Mouse (Mus musculus) A20 (cell line): ENCODE results near the gene Tph2.

Experiments used
- DNase-seq: peaks from one replicate; pipeline ENCODE4 v3.0.0-alpha.2; 2011; ENCODE audit warnings: low read depth, low spot score

Gene Tph2

GRCm38 (mm10) chr10:115143641-115144040 lies 41.2 kb downstream of the Tph2 start:
- DNase-seq, result peak; percentile 29

DNA sequence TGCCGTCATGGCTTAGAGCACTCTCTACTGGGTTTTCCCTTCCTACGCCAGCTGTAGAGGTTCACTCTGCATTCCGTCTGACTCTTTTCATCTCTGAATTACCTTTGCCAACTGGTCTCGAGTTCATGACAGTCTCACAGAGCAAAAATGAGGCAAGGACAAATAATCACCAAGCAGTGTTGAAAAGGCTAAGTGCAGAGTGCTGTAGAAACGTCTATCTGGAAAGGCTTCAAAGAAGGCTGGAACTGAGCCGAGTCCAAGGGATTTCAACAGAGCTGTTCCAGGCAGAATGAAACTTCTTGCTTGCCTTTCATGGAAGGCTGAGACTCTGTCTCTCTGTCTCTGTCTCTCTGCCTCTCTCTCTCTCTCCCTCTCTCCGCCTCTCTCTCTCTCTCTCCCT lies 47.8 kb downstream of the Tph2 start:
- DNase-seq, result no peak

GRCm38 (mm10) chr10:115127907-115128306 lies 56.9 kb downstream of the Tph2 start:
- DNase-seq, result no peak

DNA sequence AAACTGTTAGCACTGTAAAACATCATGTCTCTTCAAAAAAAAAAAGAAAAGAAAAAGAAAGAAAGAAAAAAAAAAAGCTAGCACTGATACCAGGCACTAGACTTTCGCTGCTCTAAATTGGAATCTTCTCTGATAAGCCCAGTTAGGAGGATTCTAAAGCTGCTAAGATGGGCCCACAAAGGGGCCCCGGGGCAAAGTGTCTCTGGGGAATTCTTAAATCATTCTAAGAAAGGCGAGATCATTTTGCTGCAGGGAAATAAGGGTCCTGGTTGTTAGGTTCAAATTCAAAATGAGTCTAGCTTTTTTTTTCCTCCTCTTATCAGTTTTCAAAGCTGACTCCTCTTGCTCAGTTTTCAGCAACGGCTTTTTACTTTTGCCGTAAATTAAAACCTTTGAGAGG lies 59.3 kb downstream of the Tph2 start:
- DNase-seq, result no peak

DNA sequence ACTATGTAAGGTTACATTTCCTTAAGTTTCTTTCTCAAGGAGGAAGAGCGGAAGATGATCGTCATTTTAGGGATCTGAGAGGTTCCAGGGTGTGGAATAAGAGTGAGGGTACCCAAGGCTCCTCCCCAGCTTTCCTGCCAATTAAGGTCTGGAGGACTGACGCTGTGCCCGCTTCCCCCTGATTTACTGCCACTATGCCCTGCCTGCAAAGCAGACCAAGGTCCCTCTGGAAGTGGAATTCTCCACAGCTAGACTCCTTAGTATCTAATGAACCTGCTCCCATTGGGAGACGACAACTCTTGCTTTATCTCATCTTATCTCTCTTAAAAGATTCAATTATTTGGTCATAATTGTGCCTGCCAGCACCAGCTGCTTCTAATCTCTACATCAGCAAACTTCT lies 59.8 kb downstream of the Tph2 start:
- no peak for DNase-seq

- no peak for DNase-seq
Observed at GRCm38 (mm10) chr10:115107666-115108540, 76.9 kb downstream of the Tph2 start.

DNA sequence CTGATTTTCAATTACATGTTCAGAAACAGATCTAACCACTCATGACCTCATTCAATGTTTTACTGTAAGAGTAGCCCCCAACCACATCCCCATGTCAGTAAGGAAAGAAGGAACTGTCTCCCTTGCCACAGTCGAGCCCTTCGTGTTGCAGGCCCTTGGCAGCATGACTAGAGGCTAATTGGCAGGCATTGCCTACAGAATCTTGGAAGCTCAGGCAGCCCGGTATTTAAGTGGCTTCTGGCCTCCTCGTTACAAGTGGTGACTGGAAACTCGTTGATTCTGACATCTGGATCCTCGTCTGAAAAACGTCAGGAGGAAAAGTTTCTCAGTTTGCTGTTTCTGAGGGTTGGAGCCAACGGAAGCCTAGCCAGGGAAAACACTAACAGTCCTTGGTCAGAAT lies 80.6 kb downstream of the Tph2 start:
- DNase-seq, result no peak

GRCm38 (mm10) chr10:115099890-115100580 lies 84.8 kb downstream of the Tph2 start:
- DNase-seq, result no peak

DNA sequence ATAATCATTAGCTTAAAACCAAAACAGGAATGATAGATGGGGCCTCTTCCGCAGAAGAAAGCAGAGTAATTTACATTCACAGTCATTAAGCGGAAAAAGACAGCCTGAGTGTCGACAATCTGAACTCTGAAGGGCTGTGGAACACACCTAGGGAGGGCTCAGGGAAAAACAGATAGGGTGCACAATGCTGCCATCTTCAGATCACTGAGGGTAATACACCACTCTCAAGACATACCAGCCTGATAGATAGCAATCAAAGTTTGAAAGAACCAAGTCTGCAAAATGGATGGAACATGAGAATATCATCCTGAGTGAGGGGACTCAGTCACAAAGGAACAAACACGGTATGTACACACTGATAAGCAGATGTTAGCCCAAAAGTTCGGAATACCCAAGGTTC lies 87.7 kb downstream of the Tph2 start:
- DNase-seq, result peak; percentile 50

- DNase-seq, result no peak
Observed at GRCm38 (mm10) chr10:115096191-115096590, 88.6 kb downstream of the Tph2 start.

GRCm38 (mm10) chr10:115078232-115078631 lies 106.6 kb downstream of the Tph2 start:
- DNase-seq, result no peak

- DNase-seq, result no peak
Observed at GRCm38 (mm10) chr10:115069123-115069911, 115.5 kb downstream of the Tph2 start.

DNA sequence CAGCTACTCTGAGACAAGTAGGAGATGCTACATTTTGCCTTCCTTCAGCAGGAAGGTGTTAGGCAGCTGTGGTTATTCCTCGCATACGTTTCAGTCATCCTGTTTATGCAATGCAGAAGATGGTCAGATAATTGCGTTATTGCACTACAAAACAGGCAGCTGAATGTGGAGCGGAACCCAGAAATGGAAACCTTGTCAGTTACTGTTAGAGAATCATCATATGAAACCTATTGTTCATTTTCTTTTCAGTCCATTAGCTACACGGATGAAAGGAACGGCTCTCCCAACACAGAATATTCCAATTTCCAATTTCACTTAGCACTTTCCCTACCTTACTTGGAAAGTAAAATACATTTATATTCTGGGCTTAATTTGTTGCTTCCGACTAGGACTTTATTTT lies 120.9 kb downstream of the Tph2 start:
- DNase-seq, result no peak

DNA sequence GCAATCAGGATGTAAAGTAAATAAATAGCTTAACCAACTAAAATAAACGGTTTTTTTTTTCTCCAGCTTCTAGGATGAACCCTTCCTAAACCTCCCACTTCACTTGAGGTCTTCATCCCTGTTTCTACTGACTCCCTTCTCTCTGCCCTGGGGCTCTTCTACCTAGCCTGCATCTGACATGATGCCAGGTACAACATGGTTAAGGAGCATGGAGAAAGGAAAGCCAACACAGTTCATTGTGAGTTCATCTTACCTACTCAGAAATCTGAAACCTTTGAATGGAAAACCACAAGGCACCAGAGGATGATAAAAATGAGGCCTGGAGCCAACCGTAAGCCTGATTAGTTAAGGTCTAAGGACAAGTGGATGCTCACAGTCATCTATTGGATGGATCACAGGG lies 123.3 kb downstream of the Tph2 start:
- DNase-seq, result no peak

- peak; percentile 5 for DNase-seq
Observed at GRCm38 (mm10) chr10:115060759-115061158, 124.1 kb downstream of the Tph2 start.

- DNase-seq, result peak; percentile 23
Observed at GRCm38 (mm10) chr10:115051602-115052001, 133.2 kb downstream of the Tph2 start.

- no peak for DNase-seq
Observed at GRCm38 (mm10) chr10:115050674-115051073, 134.1 kb downstream of the Tph2 start.

DNA sequence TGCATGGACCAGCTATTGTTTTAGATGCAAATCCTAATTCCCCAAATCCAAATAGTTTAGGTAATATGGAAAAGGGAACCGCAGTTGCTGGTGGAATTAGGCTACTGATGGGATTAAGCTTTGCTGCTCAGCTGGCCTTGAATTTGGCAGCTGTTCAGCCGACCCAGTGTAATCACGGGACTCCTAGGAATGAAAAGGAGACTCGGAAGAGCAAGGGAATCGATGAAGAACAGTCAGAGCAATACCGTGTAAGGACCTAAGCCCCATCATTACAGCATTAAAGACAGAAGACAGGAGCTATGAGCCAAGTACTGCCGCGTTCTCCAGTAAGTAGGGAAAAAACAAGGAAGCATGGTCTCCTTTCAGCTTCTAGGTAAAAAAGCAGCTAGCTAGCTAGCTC lies 134.6 kb downstream of the Tph2 start:
- no peak for DNase-seq

- DNase-seq, result no peak
Observed at GRCm38 (mm10) chr10:115048565-115048964, 136.3 kb downstream of the Tph2 start.

GRCm38 (mm10) chr10:115035748-115036147 lies 149.1 kb downstream of the Tph2 start:
- no peak for DNase-seq
